Mouse (Mus musculus): Measurements from ENCODE around the gene D1Pas1. TPM values are rescaled to one million over a fixed set of nuclear protein-coding genes. Genes with fewer than 3 reads are reported as not detected.

D1Pas1 gene
- total and polyA plus RNA-seq, 2 experiments from 2014 or later: 0.05 TPM; not detected in 1

DNA sequence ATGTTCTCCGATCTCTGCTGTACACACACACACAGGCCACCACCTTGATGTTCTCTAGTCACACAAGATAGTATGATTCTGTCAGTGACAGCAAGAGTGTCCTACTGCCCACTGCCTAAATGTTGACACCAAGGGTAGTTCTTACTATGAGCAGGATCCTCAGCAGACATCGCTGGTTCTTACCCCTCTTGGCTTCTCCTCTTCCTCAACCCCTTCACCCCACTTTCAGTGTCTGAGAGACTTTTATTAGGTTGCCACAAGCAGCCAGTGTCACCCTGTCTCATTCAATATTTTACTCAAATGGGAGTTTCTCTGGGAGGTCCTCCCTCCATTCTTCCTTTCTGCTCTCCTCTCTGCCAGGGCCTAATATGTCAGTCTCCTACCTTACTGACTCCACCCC lies 10.6 kb downstream of the D1Pas1 start:
- no peaks in the 10 kb centered on the region for H3K9me3 ChIP-seq (replicated peaks; ENCODE audit: control insufficient read depth, low read length)
- H3K27me3 ChIP-seq (ENCODE audit: control insufficient read depth, insufficient read depth, low read length): no peaks in the 10 kb centered on the region
- H3K9ac ChIP-seq (replicated peaks; ENCODE audit: low read depth, low read length): no peak overlapping the region
- ATAC-seq (ENCODE audit: insufficient read depth, low read depth) (no peak), DNase-seq (ENCODE audit: low spot score) (no peak)
- TF ChIP-seq CTCF (IDR thresholded peaks at IDR 0.05; ENCODE audit: low read depth) (no peak), EP300 (IDR thresholded peaks at IDR 0.05; ENCODE audit: low read depth) (no peak)
- peaks cover 5% of the 10 kb centered on the region for H3K4me1 ChIP-seq (ENCODE audit: control insufficient read depth, insufficient read depth)
- no peak overlapping the region for H3K4me2 ChIP-seq (ENCODE audit: low read depth, low read length)
- WGBS: 92% methylated on average over 2 of the region's 2 CpGs
- no peaks in the 10 kb centered on the region for H3K36me3 ChIP-seq (replicated peaks; ENCODE audit: control insufficient read depth, insufficient read depth, low read length)
- H3K4me3 ChIP-seq (ENCODE audit: low read depth, low read length): no peak overlapping the region
- no peak overlapping the region for H3K27ac ChIP-seq (ENCODE audit: low read depth)

DNA sequence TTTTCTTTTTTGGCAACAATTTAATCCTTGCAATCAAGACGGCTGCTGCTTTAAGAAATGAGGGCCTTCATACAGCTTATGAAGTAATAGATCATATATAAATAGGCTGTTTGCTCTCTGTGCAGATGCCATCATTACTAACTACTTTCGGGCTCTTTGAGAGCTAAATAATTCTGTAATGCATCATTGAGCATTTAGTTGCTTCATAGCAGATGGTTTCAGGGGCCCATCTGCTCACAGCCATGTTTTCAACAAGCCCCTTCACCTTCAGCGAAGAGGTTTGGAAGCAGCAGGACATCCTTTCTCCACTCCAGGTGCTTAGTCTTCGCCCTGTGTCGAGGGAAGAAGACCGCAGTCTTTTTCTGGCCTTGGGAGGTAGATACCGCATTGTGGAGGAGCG lies 12.2 kb downstream of the D1Pas1 start:
- Histone ChIP-seq H3K27ac (ENCODE audit: low read depth) (no peak overlapping the region), H3K9ac (replicated peaks; ENCODE audit: low read depth, low read length) (no peak overlapping the region), H3K9me3 (replicated peaks; ENCODE audit: control insufficient read depth, low read length) (no peaks in the 10 kb centered on the region), H3K4me3 (ENCODE audit: low read depth, low read length) (no peak overlapping the region), H3K27me3 (ENCODE audit: control insufficient read depth, insufficient read depth, low read length) (no peaks in the 10 kb centered on the region), H3K4me1 (ENCODE audit: control insufficient read depth, insufficient read depth) (no peaks in the 10 kb centered on the region), H3K4me2 (ENCODE audit: low read depth, low read length) (no peak overlapping the region), H3K36me3 (replicated peaks; ENCODE audit: control insufficient read depth, insufficient read depth, low read length) (no peaks in the 10 kb centered on the region)
- ATAC-seq (ENCODE audit: insufficient read depth, low read depth) (no peak), DNase-seq (ENCODE audit: low spot score) (no peak)
- WGBS: 81% methylated on average over 8 of the region's 8 CpGs
- TF ChIP-seq EP300 (IDR thresholded peaks at IDR 0.05; ENCODE audit: low read depth): no peak
- no peak for TF ChIP-seq CTCF (IDR thresholded peaks at IDR 0.05; ENCODE audit: low read depth)

DNA sequence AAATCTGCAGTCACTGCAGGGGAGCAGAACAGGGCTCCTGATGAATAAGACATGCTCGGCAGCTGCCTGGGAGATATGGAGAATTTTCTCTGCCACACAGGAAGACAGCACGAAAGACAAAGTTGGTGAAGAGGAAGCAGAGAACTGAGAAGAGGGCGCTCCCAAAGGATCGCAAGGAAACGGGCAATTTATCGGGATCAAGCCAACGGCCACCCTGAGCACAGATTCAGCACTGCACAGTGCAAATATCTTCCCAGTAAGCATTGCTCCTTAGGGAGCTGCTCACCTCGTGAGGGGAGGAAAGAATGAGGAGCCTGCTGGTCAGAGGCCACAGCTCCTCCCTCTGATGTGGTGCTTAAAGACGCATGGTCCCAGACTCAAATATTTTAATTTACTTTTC lies 13.3 kb downstream of the D1Pas1 start:
- no peak for ATAC-seq (ENCODE audit: insufficient read depth, low read depth)
- no peak overlapping the region for H3K4me3 ChIP-seq (ENCODE audit: low read depth, low read length)
- no peaks in the 10 kb centered on the region for H3K36me3 ChIP-seq (replicated peaks; ENCODE audit: control insufficient read depth, insufficient read depth, low read length)
- TF ChIP-seq CTCF (IDR thresholded peaks at IDR 0.05; ENCODE audit: low read depth) (no peak), EP300 (IDR thresholded peaks at IDR 0.05; ENCODE audit: low read depth) (no peak)
- H3K4me1 ChIP-seq (ENCODE audit: control insufficient read depth, insufficient read depth): no peaks in the 10 kb centered on the region
- no peak overlapping the region for H3K4me2 ChIP-seq (ENCODE audit: low read depth, low read length)
- H3K9ac ChIP-seq (replicated peaks; ENCODE audit: low read depth, low read length): no peak overlapping the region
- H3K27me3 ChIP-seq (ENCODE audit: control insufficient read depth, insufficient read depth, low read length): no peaks in the 10 kb centered on the region
- no peak for DNase-seq (ENCODE audit: low spot score)
- WGBS: 52% methylated on average over 9 of the region's 9 CpGs
- H3K27ac ChIP-seq (ENCODE audit: low read depth): no peak overlapping the region
- no peaks in the 10 kb centered on the region for H3K9me3 ChIP-seq (replicated peaks; ENCODE audit: control insufficient read depth, low read length)

DNA sequence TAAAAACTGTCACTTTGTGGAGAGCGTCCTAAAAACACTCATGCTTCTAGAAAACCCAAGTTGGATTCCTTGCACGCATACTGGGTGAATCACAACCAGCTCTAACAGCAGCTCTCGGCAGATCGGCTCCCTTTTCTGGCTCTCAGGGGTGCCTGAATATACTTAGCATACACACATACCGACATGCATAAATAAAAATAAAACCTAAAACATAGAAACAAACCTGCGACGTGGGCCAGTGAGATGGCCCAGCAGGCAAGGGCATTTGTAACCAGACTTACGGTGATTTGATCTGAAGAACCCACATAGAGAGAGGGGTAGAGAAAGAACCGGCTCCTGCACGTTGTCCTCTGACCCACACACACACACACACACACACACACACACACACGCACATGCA lies 17.9 kb downstream of the D1Pas1 start:
- no peak overlapping the region for H3K9ac ChIP-seq (replicated peaks; ENCODE audit: low read depth, low read length)
- no peak for ATAC-seq (ENCODE audit: insufficient read depth, low read depth)
- DNase-seq (ENCODE audit: low spot score): no peak
- TF ChIP-seq EP300 (IDR thresholded peaks at IDR 0.05; ENCODE audit: low read depth) (no peak), CTCF (IDR thresholded peaks at IDR 0.05; ENCODE audit: low read depth) (no peak)
- no peak overlapping the region for H3K4me2 ChIP-seq (ENCODE audit: low read depth, low read length)
- H3K27me3 ChIP-seq (ENCODE audit: control insufficient read depth, insufficient read depth, low read length): no peaks in the 10 kb centered on the region
- no peaks in the 10 kb centered on the region for H3K4me1 ChIP-seq (ENCODE audit: control insufficient read depth, insufficient read depth)
- H3K36me3 ChIP-seq (replicated peaks; ENCODE audit: control insufficient read depth, insufficient read depth, low read length): no peaks in the 10 kb centered on the region
- no peak overlapping the region for H3K4me3 ChIP-seq (ENCODE audit: low read depth, low read length)
- no peak overlapping the region for H3K27ac ChIP-seq (ENCODE audit: low read depth)
- 92% methylated on average over 11 of the region's 11 CpGs for WGBS
- H3K9me3 ChIP-seq (replicated peaks; ENCODE audit: control insufficient read depth, low read length): no peaks in the 10 kb centered on the region

GRCm38 (mm10) chr1:186986086-186986485 lies 18.9 kb downstream of the D1Pas1 start:
- Histone ChIP-seq H3K27ac (ENCODE audit: low read depth) (no peak overlapping the region), H3K4me3 (ENCODE audit: low read depth, low read length) (no peak overlapping the region), H3K9ac (replicated peaks; ENCODE audit: low read depth, low read length) (no peak overlapping the region), H3K9me3 (replicated peaks; ENCODE audit: control insufficient read depth, low read length) (no peaks in the 10 kb centered on the region), H3K27me3 (ENCODE audit: control insufficient read depth, insufficient read depth, low read length) (no peaks in the 10 kb centered on the region), H3K4me1 (ENCODE audit: control insufficient read depth, insufficient read depth) (no peaks in the 10 kb centered on the region), H3K36me3 (replicated peaks; ENCODE audit: control insufficient read depth, insufficient read depth, low read length) (no peaks in the 10 kb centered on the region), H3K4me2 (ENCODE audit: low read depth, low read length) (no peak overlapping the region)
- TF ChIP-seq CTCF (IDR thresholded peaks at IDR 0.05; ENCODE audit: low read depth) (no peak), EP300 (IDR thresholded peaks at IDR 0.05; ENCODE audit: low read depth) (no peak)
- no peak for ATAC-seq (ENCODE audit: insufficient read depth, low read depth)
- no peak for DNase-seq (ENCODE audit: low spot score)
- WGBS: 68% methylated on average over 9 of the region's 9 CpGs

DNA sequence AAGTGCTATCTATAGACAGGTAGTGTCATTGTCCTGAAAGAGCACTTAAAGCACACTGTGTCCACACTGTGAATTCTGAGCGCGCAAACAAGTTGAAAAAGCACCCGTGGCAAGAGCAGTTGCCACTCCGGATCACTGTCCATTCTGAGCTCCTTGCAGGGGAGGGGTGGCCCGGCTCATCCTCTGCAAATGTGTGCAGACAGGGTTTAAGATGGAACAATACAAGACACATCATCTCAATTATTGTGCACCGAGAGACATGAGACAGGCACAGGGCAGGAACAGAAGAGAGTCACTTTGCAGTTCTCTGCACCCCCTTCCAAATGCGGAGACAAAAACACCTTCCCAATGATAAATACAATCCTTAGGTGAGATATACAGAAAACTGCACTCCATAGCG lies 19.3 kb downstream of the D1Pas1 start:
- Histone ChIP-seq H3K36me3 (replicated peaks; ENCODE audit: control insufficient read depth, insufficient read depth, low read length) (no peaks in the 10 kb centered on the region), H3K27ac (ENCODE audit: low read depth) (no peak overlapping the region), H3K27me3 (ENCODE audit: control insufficient read depth, insufficient read depth, low read length) (no peaks in the 10 kb centered on the region), H3K4me1 (ENCODE audit: control insufficient read depth, insufficient read depth) (no peaks in the 10 kb centered on the region), H3K9me3 (replicated peaks; ENCODE audit: control insufficient read depth, low read length) (no peaks in the 10 kb centered on the region), H3K4me2 (ENCODE audit: low read depth, low read length) (no peak overlapping the region), H3K9ac (replicated peaks; ENCODE audit: low read depth, low read length) (no peak overlapping the region), H3K4me3 (ENCODE audit: low read depth, low read length) (no peak overlapping the region)
- WGBS: 76% methylated on average over 8 of the region's 8 CpGs
- ATAC-seq (ENCODE audit: insufficient read depth, low read depth): no peak
- TF ChIP-seq CTCF (IDR thresholded peaks at IDR 0.05; ENCODE audit: low read depth) (no peak), EP300 (IDR thresholded peaks at IDR 0.05; ENCODE audit: low read depth) (no peak)
- no peak for DNase-seq (ENCODE audit: low spot score)
